Mouse (Mus musculus) spleen, postnatal 14 days (tissue): ENCODE results near the gene Fxyd3.

ENCODE experiments used
- DNase-seq, 2 experiments: peaks; one replicate each; pipeline ENCODE4 v3.0.0; 2021 to 2022; ENCODE audit warnings: low spot score in 2 of 2

The Fxyd3 gene

GRCm38 (mm10) chr7:31076492-31076891 lies at the start of gene Fxyd3:
Fxyd3 (minus strand) TSS chr7:31076704.
- DNase-seq = no peak

GRCm38 (mm10) chr7:31125116-31125515 lies 48.6 kb upstream of the Fxyd3 start:
- DNase-seq = no peak

- no peak for DNase-seq
Observed at GRCm38 (mm10) chr7:31124381-31124780, 47.9 kb upstream of the Fxyd3 start.

GRCm38 (mm10) chr7:31123697-31124096 lies 47.2 kb upstream of the Fxyd3 start:
- DNase-seq = no peak

- no peak for DNase-seq
Observed at GRCm38 (mm10) chr7:31122641-31123631, 46.4 kb upstream of the Fxyd3 start.

GRCm38 (mm10) chr7:31119556-31119955 lies 43.1 kb upstream of the Fxyd3 start:
- no peak for DNase-seq

- DNase-seq = no peak
Observed at GRCm38 (mm10) chr7:31118486-31118885, 42.0 kb upstream of the Fxyd3 start.

GRCm38 (mm10) chr7:31117465-31117864 lies 41.0 kb upstream of the Fxyd3 start:
- no peak for DNase-seq

GRCm38 (mm10) chr7:31116721-31117145 lies 40.2 kb upstream of the Fxyd3 start:
- no peak for DNase-seq

GRCm38 (mm10) chr7:31115587-31116043 lies 39.1 kb upstream of the Fxyd3 start:
- DNase-seq = no peak

- DNase-seq = no peak
Observed at GRCm38 (mm10) chr7:31115182-31115581, 38.7 kb upstream of the Fxyd3 start, which contains the start of gene Hpn. Hpn (minus strand) TSS chr7:31115290.

GRCm38 (mm10) chr7:31114646-31115045 lies 38.1 kb upstream of the Fxyd3 start:
- DNase-seq = no peak

GRCm38 (mm10) chr7:31113800-31114199 lies 37.3 kb upstream of the Fxyd3 start:
- no peak for DNase-seq

GRCm38 (mm10) chr7:31112036-31112435 lies 35.5 kb upstream of the Fxyd3 start:
- DNase-seq = no peak

- DNase-seq = no peak
Observed at GRCm38 (mm10) chr7:31110861-31111385, 34.4 kb upstream of the Fxyd3 start.

GRCm38 (mm10) chr7:31109796-31110195 lies 33.3 kb upstream of the Fxyd3 start:
- no peak for DNase-seq

- no peak for DNase-seq
Observed at GRCm38 (mm10) chr7:31109091-31109490, 32.6 kb upstream of the Fxyd3 start.

GRCm38 (mm10) chr7:31107781-31108180 lies 31.3 kb upstream of the Fxyd3 start:
- no peak for DNase-seq

GRCm38 (mm10) chr7:31106166-31106565 lies 29.7 kb upstream of the Fxyd3 start:
- no peak for DNase-seq

GRCm38 (mm10) chr7:31105061-31105768 lies 28.7 kb upstream of the Fxyd3 start:
- no peak for DNase-seq

- no peak for DNase-seq
Observed at GRCm38 (mm10) chr7:31100786-31101185, 24.3 kb upstream of the Fxyd3 start.

GRCm38 (mm10) chr7:31099612-31099982 lies 23.1 kb upstream of the Fxyd3 start:
- no peak for DNase-seq
